Mouse (Mus musculus): ENCODE measurements around the gene Lrp5.

Gene Lrp5

GRCm38 (mm10) chr19:3549263-3549662 is 137.1 kb downstream of the Lrp5 start:
- DNase-seq, result no peak

- no peak for DNase-seq
These were observed 138.1 kb downstream of the Lrp5 start for GRCm38 (mm10) chr19:3548311-3548710.

GRCm38 (mm10) chr19:3544995-3545394 is 141.4 kb downstream of the Lrp5 start:
- DNase-seq, result no peak

GRCm38 (mm10) chr19:3542591-3542990 is 143.8 kb downstream of the Lrp5 start:
- no peak for DNase-seq

GRCm38 (mm10) chr19:3540997-3541396 is 145.4 kb downstream of the Lrp5 start:
- DNase-seq, result no peak

- DNase-seq, result no peak
These were observed 146.1 kb downstream of the Lrp5 start for GRCm38 (mm10) chr19:3540254-3540653.

- DNase-seq, result no peak
These were observed 146.9 kb downstream of the Lrp5 start for GRCm38 (mm10) chr19:3539456-3539855.

- no peak for DNase-seq
These were observed 148.7 kb downstream of the Lrp5 start for GRCm38 (mm10) chr19:3537658-3538057.

- no peak for DNase-seq
These were observed 151.4 kb downstream of the Lrp5 start for GRCm38 (mm10) chr19:3534945-3535344.
